Mouse (Mus musculus) stomach, embryonic 14.5 days (tissue): ENCODE results near the gene Majin. TPM values are rescaled to one million over a fixed set of nuclear protein-coding genes. Genes with fewer than 3 reads are reported as not detected.

Experiments used
- ATAC-seq: fragments of 200-750 bp; cut with Nextera tagmentation; 2 replicates; pipeline ENCODE4 v1.8.0; 2017; ENCODE audit warnings: low read depth, moderate TSS enrichment; ENCODE audit not compliant: insufficient number of reproducible peaks, insufficient read depth, low FRiP score
- H3K27ac ChIP-seq: fragments of 300-500 bp; sonication (generic); 2 replicates; pipeline ENCODE4 v1.5.1; 2014; ENCODE audit warnings: mild to moderate bottlenecking, low read length, moderate library complexity, mixed read lengths
- H3K27me3 ChIP-seq: fragments of 300-500 bp; sonication (generic); 2 replicates; pipeline ENCODE4 v1.6.1; 2014; ENCODE audit warnings: low read length, control low read depth, mixed read lengths; ENCODE audit not compliant: control insufficient read depth, insufficient read depth
- H3K36me3 ChIP-seq: fragments of 300-500 bp; sonication (generic); 2 replicates; pipeline ENCODE4 v1.6.1; 2014; ENCODE audit warnings: mild to moderate bottlenecking, control low read depth, low read length, moderate library complexity, mixed read lengths; ENCODE audit not compliant: control insufficient read depth, insufficient read depth
- H3K4me1 ChIP-seq: fragments of 300-500 bp; sonication (generic); 2 replicates; pipeline ENCODE4 v1.6.1; 2014; ENCODE audit warnings: low read length, control low read depth, mixed read lengths; ENCODE audit not compliant: control insufficient read depth, insufficient read depth
- H3K4me2 ChIP-seq: fragments of 300-500 bp; sonication (generic); replicated peaks from 2 replicates; pipeline ENCODE4 v1.6.1; 2014; ENCODE audit warnings: low read depth, low read length, control low read depth
- H3K4me3 ChIP-seq: fragments of 300-500 bp; sonication (generic); 2 replicates; pipeline ENCODE4 v1.5.1; 2014; ENCODE audit warnings: low read depth, low read length, control low read depth
- H3K9ac ChIP-seq: fragments of 300-500 bp; sonication (generic); replicated peaks from 2 replicates; pipeline ENCODE4 v1.6.1; 2014; ENCODE audit warnings: low read depth, mild to moderate bottlenecking, control low read depth, low read length, moderate library complexity, mixed read lengths
- H3K9me3 ChIP-seq: fragments of 300-500 bp; sonication (generic); 2 replicates; pipeline ENCODE4 v1.6.1; 2016; ENCODE audit warnings: low read depth, low read length, control low read depth; ENCODE audit not compliant: control insufficient read depth
- WGBS: fragments of 180-500 bp; shearing (Covaris S2); extraction: QIAGEN DNeasy Blood & Tissue Kit; methylation state at CpG from one replicate; pipeline ENCODE4 v1.1.7; 2014; 5-methylcytosine and 5-hydroxymethylcytosine counted together
- polyA plus RNA-seq: library from polyadenylated mRNA; unstranded; fragments of >200 nt; fragmentation: Nextera tagmentation; extraction: Ambion mirVana; gene quantifications from 2 replicates; pipeline ENCODE4 v1.2.1, GENCODE M21; 2014

Gene Majin
- polyA plus RNA-seq, 1 experiment from 2014 or later, result not detected

DNA sequence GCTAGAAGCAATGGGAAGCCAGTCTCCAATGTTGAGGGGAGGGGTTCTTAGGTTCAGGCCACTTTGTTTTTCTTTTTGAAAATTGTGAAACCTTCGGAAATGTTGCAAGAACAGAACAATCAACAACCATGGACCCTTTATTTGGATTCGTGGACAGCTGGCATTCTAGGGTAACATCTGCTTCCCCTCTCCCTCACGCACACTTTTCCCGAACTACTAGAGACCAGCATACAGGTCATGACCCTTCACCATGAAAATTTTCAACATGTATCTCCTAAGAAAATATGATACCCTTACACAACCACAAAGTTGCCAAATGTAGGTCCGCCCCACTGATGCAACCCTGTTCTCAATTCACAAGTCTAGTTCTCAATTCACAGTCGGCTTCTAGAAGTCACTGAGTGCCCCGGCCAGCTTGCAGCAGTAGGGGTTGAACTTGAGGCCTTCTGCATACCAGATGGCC, 84.5 kb downstream of the Majin start:
- ATAC-seq, result no peak
- H3K36me3 ChIP-seq, result no peaks in the 10 kb centered on the region
- H3K4me1 ChIP-seq, result 0 out of 2 replicates have a peak, but pooled peaks cover 3% of the 10 kb centered on the region
- H3K27me3 ChIP-seq, result no peaks in the 10 kb centered on the region
- no peak overlapping the region for H3K9ac ChIP-seq
- WGBS, result 77% methylated on average over 7 of the region's 7 CpGs
- H3K4me3 ChIP-seq, result no peak overlapping the region
- no peaks in the 10 kb centered on the region for H3K9me3 ChIP-seq
- no peak overlapping the region for H3K4me2 ChIP-seq
- no peak overlapping the region for H3K27ac ChIP-seq

DNA sequence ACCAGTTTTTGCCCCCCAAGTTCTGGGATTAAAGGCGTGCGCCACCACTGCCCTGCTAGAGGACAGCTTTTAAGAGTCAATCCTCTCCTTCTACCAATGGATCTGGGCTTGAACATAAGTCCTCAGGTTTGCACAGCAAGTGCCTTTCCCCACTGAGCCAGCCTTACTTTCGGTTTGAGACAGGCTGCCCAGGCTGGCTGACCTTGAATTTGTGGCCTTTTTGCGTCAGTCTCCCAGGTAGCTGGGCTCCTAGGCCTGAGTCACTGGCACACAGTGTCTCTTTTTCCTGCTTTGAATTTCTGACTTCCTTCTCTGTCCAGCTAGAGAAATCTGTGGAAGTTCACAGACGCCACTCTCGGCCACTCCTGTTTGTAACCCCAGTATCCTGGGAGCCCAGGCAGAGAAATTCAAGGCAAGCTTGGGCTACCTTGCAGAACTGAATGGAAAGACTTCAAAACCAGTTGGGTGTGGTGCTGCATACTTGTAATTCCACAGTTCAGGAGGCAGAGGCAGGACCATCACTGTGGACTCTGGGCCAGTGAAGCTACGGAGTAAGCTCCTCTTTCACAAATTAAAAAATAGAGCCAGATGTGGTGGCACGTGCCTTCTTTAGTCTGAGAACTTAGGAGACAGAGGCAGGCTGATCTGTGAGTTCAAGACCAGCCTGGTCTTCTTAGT, 85.7 kb downstream of the Majin start:
- H3K4me1 ChIP-seq, result 0 out of 2 replicates have a peak, but pooled peaks cover 3% of the 10 kb centered on the region
- no peak overlapping the region for H3K9ac ChIP-seq
- H3K4me3 ChIP-seq, result no peak overlapping the region
- no peak for ATAC-seq
- no peak overlapping the region for H3K27ac ChIP-seq
- no peaks in the 10 kb centered on the region for H3K36me3 ChIP-seq
- 91% methylated on average over 8 of the region's 8 CpGs for WGBS
- H3K4me2 ChIP-seq, result no peak overlapping the region
- no peaks in the 10 kb centered on the region for H3K9me3 ChIP-seq
- H3K27me3 ChIP-seq, result no peaks in the 10 kb centered on the region

DNA sequence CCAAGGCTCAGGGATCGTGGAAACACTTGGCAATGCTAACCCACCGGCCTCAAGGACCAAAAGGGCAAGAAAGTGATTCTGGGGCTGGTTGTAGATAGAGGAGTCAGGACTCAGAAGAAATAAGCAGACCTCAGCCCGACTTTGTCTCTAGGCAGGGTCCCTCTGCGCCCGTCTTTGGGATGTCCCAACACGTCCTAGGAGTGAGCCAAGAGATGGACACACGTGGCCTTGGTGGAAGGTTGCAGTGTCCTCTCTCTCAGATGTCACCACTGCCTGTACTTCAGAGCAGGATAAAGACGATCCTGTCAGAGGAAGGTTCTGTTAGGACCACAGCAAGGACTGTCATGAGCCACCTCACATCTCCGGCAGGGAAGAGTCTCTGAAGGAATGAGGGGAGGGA, 86.5 kb downstream of the Majin start:
- Histone ChIP-seq H3K9me3 (no peaks in the 10 kb centered on the region), H3K9ac (no peak overlapping the region), H3K36me3 (no peaks in the 10 kb centered on the region), H3K4me2 (no peak overlapping the region), H3K4me1 (peaks cover 5% of the 10 kb centered on the region; the same call in 1 of the 2 replicates), H3K27ac (no peak overlapping the region), H3K27me3 (no peaks in the 10 kb centered on the region), H3K4me3 (no peak overlapping the region)
- ATAC-seq, result no peak
- 56% methylated on average over 9 of the region's 9 CpGs for WGBS

DNA sequence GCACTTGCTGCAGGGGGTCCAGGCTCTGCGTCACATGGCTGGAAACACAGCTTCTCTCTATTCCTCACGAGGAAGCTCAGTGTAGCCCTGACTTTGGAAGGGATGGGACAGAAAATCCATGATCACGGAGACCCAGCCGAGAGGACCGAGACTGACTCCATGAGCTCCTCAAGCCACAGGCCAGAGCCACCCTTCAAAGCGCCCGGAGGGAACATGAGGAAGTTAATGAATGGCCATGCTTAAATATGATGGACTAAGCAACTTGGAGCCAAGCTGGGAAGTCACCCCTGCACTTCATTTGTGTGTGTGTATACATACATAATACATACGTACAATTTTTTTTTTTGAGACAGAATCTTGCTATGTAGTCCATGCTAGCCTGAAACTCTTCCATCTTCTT, 87.0 kb downstream of the Majin start:
- ATAC-seq, result no peak
- H3K36me3 ChIP-seq, result no peaks in the 10 kb centered on the region
- H3K4me3 ChIP-seq, result no peak overlapping the region
- peaks cover 8% of the 10 kb centered on the region; the same call in 1 of the 2 replicates for H3K4me1 ChIP-seq
- H3K4me2 ChIP-seq, result no peak overlapping the region
- H3K9ac ChIP-seq, result no peak overlapping the region
- H3K27ac ChIP-seq, result no peak overlapping the region
- no peaks in the 10 kb centered on the region for H3K27me3 ChIP-seq
- 27% methylated on average over 8 of the region's 8 CpGs for WGBS
- H3K9me3 ChIP-seq, result no peaks in the 10 kb centered on the region

DNA sequence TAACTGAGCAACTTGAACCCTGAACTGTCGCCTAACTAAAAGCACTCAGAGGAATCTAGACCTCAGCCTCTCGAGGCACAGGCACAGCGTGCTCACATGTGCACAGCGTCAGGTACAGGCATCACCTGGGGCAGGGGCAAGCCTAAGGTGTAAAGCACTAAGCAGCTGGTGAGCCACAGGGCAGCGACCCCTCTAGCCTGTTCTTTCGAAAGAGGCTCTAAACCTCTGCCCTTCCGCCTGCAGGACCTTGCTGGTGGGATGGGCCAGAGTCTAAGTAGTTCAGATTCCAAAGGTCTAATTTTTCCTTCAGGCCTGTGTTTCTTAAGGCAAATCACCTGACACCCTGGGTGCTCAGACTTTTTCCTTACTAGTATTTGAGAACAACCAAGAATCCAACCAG, 87.9 kb downstream of the Majin start:
- Histone ChIP-seq H3K27ac (no peak overlapping the region), H3K36me3 (no peaks in the 10 kb centered on the region), H3K4me2 (no peak overlapping the region), H3K9ac (no peak overlapping the region), H3K27me3 (no peaks in the 10 kb centered on the region), H3K4me3 (no peak overlapping the region), H3K9me3 (no peaks in the 10 kb centered on the region), H3K4me1 (peaks cover 8% of the 10 kb centered on the region; the same call in 1 of the 2 replicates)
- WGBS, result 56% methylated on average over 7 of the region's 7 CpGs
- ATAC-seq, result no peak

DNA sequence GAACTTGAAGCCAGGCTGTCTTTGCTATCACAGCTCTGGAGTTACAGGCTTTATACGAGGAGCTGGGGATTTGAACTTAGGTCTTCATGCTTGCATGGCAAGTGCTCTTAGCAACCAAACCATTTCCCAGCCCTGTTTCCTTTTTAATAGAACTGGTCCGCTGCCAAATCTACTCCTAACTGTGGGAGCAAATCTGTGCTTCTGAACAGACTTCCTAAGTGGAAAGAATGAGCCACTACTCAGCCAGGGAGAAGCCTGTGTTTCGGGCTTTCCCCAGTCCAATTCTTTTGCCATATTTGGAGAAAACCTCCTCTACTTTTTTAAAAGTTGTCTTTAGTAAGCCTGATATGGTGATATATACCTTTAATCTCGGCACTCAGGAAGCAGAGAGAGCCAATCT, 88.5 kb downstream of the Majin start:
- Histone ChIP-seq H3K4me1 (peaks cover 10% of the 10 kb centered on the region; the same call in 1 of the 2 replicates), H3K4me2 (no peak overlapping the region), H3K4me3 (no peak overlapping the region), H3K9ac (no peak overlapping the region), H3K27me3 (no peaks in the 10 kb centered on the region), H3K9me3 (no peaks in the 10 kb centered on the region), H3K27ac (0 out of 2 replicates have a peak overlapping the region, but pooled peaks have one; percentile 6), H3K36me3 (no peaks in the 10 kb centered on the region)
- 70% methylated on average over 4 of the region's 4 CpGs for whole genome bisulfite sequencing
- no peak for ATAC-seq

DNA sequence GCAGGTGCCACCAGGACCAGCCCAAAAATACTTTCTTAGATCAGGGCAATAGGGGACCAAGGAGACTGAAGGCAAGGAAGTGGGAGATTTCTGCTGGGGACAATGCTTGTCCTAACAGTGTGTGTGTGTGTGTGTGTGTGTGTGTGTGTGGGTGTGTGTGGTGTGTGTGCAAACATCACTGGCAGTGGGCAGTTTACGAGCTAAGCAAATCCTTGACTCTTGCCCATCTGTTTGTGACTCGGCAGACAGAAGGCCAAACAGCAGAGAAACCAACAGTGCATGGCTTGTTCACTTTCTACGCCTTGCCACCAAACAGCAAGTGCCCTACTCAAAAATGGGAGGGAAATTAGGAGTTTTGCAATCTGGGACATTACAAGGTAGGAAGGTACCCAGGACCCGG, 89.4 kb downstream of the Majin start:
- Histone ChIP-seq H3K9ac (no peak overlapping the region), H3K27me3 (no peaks in the 10 kb centered on the region), H3K9me3 (no peaks in the 10 kb centered on the region), H3K36me3 (no peaks in the 10 kb centered on the region), H3K4me2 (no peak overlapping the region), H3K4me1 (peaks cover 16% of the 10 kb centered on the region), H3K4me3 (no peak overlapping the region), H3K27ac (no peak overlapping the region)
- no peak for ATAC-seq
- 75% methylated on average over 4 of the region's 4 CpGs for WGBS
